Mouse (Mus musculus) retina, adult 2 months (tissue): ENCODE measurements around the gene Hacd3.
"Not testable (repeated sequence)": the region's sequence is repeated elsewhere in the genome, so short reads cannot be mapped to it uniquely, and the experiment has no call there.

Experiments used
- DNase-seq: peaks from one replicate; pipeline ENCODE4 v3.0.0-alpha.2; 2012; ENCODE audit warnings: low read depth, low spot score

Hacd3 gene

DNA sequence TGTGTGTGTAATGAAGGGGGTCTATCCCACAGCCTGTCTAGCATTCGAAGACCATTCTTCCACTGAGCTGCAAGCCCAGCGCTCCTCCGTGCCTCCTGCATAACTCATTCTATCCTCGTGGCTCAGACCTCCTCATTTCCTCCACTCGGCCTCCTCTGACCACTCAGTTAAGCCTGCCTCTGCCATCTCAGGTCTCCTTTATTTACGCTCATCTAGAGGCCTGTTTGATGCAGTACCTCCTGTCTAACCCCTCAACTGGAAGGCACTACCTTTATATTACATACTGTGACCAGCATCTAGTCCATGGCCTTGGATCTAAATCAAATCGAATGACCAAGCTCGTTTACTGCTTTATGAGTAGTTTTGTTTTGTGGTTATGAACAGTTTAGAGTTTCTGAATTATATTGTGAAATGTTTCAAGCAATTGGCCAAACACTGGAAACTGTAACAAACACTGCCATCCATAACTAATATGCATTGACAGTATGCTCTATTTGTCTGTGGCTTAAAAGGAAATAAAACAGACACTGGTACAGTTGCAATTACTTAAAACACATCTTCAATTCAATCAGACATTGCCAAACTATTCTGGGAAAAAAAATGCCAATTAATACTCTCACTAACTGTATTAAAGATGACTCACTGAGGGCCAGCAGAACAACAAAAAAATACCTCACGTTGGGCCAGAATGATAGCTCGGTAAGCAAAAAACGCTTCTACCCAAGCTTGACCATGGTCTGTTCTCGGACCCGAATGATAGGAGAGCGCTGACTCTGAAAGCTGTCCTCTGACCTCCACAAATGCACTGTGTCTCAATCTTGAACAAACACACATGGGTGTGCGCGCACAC, 4.3 kb downstream of the Hacd3 start:
- DNase-seq: no peak

- DNase-seq: no peak
These were observed 5.1 kb downstream of the Hacd3 start for GRCm38 (mm10) chr9:65016241-65016977.

- DNase-seq: no peak
These were observed 5.9 kb downstream of the Hacd3 start for GRCm38 (mm10) chr9:65015461-65016222.

- DNase-seq: no peak
These were observed 10.2 kb downstream of the Hacd3 start for GRCm38 (mm10) chr9:65011304-65011703.

GRCm38 (mm10) chr9:65010632-65011031, 10.9 kb downstream of the Hacd3 start:
- DNase-seq: no peak

DNA sequence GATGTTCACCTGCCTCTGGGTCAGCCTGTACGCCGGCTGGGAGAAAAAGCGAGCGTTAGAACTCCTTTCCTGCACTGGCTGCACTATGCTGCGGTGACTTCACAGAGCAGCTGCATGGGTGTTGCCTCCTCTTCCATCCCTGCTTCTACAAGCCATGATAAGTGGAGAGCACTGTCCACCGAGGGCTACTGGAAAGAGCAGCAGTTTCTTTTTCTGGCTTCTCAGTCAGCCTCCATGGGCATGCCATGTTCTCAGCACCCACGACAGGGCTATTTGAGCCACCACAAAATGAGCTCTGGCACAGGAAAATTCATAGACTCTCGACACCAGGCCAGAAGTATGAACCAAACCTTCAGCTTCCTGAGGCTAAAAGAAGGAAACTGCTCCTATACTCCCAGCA, 15.8 kb downstream of the Hacd3 start:
- DNase-seq: no peak

DNA sequence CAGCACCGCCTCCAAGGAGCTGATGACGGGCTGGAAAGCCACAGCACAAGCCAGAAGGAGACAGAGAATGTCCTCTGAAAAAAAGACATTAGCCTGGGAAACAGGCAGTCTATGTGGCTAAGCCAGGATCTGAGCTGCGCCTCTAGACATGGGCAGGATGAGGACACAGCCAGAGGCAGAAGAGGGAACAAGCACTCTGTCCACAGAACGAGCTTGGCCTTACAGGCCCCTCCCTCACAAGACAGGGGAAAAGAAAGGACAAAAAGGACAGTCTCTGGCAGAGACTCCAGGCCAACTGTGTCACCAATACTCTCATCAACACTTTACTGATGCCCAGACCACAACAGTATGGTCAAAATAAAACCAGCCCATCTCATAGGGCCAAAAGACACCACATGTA, 20.0 kb downstream of the Hacd3 start:
- no peak for DNase-seq

- DNase-seq: not testable (repeated sequence)
These were observed 26.0 kb downstream of the Hacd3 start for GRCm38 (mm10) chr9:64995464-64995863.

GRCm38 (mm10) chr9:64990291-64990690, 31.2 kb downstream of the Hacd3 start:
- no peak for DNase-seq

GRCm38 (mm10) chr9:64988443-64988842, 33.0 kb downstream of the Hacd3 start:
- DNase-seq: no peak

GRCm38 (mm10) chr9:64987651-64988050, 33.8 kb downstream of the Hacd3 start:
- no peak for DNase-seq

DNA sequence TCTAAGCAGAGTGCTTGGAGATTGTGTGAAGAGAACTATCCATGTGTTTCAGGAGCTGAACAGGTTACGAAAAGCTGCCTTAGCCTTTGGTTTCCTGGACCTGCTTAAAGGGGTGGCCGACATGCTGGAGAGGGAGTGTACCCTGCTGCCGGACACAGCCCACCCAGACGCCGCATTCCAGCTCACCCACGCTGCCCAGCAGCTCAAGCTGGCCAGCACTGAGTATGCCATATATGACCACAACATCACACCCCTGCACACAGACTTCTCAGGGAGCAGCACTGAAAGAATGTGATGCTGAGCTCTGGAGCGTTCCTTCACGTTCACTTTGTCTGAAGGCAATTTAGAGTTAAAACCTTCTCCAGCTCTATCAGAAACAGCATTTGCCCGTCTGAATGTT, 35.7 kb downstream of the Hacd3 start:
- no peak for DNase-seq

DNA sequence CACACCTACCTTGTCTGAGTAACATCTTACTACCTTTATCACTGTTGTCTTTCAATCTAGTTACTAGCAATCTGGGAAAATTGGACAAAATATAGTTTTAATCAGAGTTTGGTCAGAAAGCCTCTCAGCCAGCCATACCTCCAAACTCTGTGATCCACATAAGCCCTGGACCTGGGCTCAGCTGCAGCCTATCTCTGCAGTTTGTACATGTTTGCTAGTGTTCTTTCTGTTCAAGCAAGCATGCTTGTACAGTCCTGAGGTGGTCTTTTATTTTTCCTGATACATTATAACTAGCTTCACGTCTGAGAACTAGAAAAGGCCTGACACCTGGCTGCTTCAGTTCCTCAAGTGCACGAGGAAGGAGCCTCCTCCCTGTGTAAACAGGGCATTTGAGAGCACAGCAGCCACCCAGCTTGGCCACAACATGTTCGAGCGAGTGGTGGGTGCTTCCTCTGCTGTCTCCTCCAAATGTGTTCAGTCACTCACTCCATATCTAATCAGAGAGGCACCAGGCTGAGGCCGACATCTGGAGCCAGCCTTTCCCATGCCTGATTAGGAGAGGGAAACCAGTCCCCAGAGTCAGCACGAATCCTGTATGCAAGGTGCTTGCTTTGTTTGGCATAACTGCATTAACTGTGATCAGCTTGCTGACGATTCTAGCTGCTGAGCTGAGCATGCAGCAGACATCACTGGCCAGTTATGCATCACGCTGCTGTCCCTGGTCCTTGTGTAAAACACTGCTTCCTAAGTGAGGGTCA, 36.3 kb downstream of the Hacd3 start:
- DNase-seq: no peak

- no peak for DNase-seq
These were observed 39.6 kb downstream of the Hacd3 start for GRCm38 (mm10) chr9:64981904-64982303.

GRCm38 (mm10) chr9:64980548-64980947, 40.9 kb downstream of the Hacd3 start:
- no peak for DNase-seq

- no peak for DNase-seq
These were observed 60.5 kb downstream of the Hacd3 start for GRCm38 (mm10) chr9:64960978-64961320.

DNA sequence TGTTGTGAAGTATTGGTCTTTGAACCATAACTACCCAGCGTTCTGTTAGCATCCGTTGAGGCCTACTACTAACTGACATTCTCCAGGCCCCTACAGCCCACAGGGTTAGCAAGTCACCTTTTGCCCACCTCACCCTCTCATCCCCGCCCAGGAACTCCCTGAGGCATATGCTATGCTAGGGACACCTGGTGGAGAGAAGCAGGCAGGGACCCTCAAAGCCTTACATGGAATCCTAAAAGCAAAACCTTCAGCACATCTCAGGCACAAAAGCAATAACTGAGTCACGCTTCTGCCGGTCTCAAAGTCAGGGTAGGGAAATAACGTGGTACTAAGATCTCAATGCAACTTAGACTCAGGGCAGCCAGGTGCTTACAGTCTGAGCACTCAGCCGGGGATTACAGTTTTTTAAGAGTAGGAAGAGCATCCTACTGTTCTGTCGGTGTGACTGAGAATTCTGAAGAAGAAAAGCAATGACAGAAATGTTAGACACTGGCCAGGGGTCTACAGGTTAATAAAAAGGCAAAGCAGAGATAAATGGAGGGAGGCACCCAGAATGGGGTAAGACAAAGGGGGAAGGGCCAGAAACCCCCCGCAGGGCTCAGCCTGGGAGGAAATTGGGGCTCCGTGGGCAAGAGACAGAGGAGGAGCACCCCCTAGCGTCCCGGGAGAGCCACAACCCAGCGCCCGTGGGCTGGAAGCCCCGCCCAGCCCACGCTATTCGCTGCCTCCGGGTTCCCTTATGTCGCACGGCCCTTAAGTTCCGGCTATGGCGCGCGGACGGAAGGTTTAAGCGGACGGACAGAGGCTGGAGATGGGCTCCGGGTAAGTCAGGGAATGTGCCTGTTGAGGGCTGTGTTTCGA, 61.1 kb downstream of the Hacd3 start, which contains the start of gene Ints14:
Ints14 (plus strand) TSS at position 789 of the 861 bp plus-strand sequence.
- peak; percentile 92 for DNase-seq

DNA sequence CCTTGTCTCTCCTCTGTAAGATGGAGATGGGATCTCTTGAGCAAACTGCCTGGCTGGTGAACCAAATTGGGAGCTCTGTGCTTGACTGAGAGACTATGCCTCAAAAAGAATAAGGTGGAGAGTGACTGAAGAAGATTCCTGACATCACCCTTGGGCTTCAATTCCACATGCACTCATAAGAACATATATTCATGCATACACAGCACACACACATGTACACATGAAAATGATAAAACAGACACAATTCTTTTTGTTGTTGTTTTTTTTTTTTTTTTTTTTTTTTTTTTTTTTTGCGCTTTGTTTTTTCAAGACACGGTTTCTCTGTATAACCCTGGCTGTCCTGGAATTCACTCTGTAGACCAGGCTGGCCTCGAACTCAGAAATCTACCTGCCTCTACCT, 64.2 kb downstream of the Hacd3 start:
- no peak for DNase-seq

DNA sequence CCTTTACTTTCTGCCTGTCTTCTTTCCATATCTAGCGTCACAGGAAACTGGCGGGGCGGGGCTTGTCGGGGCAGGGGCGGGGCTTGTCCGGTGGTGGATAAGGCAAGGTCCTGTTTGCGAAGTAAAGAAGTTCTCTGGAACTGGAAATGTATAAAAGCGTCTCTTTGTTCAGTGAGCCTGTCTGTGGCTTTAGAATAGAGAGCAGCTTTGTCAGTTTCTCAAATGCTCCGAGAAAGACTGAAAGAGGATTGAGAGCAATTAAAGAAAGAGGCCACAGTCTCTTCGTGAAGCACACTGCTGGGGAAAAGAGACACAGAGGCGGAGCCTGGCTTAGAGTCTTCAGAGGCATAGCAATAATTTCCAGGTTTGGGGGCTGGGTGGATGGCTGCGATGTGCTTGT, 65.2 kb downstream of the Hacd3 start:
- no peak for DNase-seq

DNA sequence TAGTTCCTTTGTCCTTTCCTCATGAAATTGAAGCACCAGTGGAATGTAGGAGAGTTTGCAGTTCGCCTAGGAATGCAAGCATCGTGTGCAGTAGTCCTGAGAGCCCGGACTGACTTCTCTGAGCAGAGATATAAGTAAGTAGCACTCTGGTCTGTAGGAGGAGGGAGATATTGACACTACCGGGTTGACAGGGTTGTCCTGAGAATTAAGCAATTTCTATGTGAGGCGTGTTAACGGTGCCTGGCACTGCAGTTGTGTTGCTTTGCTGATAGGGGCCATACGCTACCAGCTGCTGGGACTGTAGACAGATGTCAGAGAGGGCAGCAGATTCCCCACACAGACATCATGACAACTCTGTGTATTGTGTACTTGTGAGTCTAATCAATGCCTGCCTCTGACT, 68.3 kb downstream of the Hacd3 start:
- DNase-seq: no peak

DNA sequence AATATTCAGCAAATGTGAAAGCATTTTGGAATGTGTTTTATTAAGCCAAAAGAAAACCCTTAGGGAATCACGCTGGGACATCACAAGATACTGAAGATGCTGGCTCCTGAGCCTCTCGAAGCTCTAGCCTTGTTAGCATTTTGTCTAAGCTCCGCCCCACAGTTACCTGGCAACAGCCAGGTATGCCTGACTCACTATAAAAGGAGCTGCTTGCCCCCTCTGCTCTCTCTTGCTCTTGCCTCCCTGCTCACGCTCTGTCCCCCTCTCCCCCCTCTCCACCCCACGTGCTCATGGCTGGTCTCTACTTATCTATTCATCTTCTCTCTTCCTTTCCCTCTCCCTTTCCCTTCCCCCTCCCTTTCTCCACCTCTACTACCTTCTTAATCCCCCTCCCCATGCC, 69.4 kb downstream of the Hacd3 start:
- no peak for DNase-seq
